Mouse (Mus musculus) heart, postnatal 0 days (tissue): ENCODE data around the gene Wnt3a. TPM values are rescaled to one million over a fixed set of nuclear protein-coding genes. Genes with fewer than 3 reads are reported as not detected.

ENCODE experiments used
- ATAC-seq: fragments of 200-750 bp; cut with Nextera tagmentation; 2 replicates; pipeline ENCODE4 v1.8.0; 2017; ENCODE audit warnings: low read depth, moderate number of reproducible peaks, moderate library complexity; ENCODE audit not compliant: insufficient read depth
- DNase-seq: peaks from one replicate; pipeline ENCODE4 v3.0.0-alpha.2; 2016; ENCODE audit warnings: low spot score
- H3K27ac ChIP-seq: fragments of 300-500 bp; sonication (generic); 2 replicates; pipeline ENCODE4 v1.5.1; 2014; ENCODE audit warnings: low read depth, mild to moderate bottlenecking
- H3K27me3 ChIP-seq: fragments of 300-500 bp; sonication (generic); 2 replicates; pipeline ENCODE4 v1.6.1; 2014; ENCODE audit warnings: low read length, mixed read lengths; ENCODE audit not compliant: control insufficient read depth, insufficient read depth
- H3K36me3 ChIP-seq: fragments of 300-500 bp; sonication (generic); replicated peaks from 2 replicates; pipeline ENCODE4 v1.6.1; 2014; ENCODE audit warnings: low read length, mixed read lengths; ENCODE audit not compliant: control insufficient read depth, insufficient read depth
- H3K4me1 ChIP-seq: fragments of 300-500 bp; sonication (generic); 2 replicates; pipeline ENCODE4 v1.6.1; 2014; ENCODE audit warnings: antibody characterized with exemption; ENCODE audit not compliant: control insufficient read depth, insufficient read depth
- H3K4me2 ChIP-seq: fragments of 300-500 bp; sonication (generic); 2 replicates; pipeline ENCODE4 v1.6.1; 2014; ENCODE audit warnings: low read depth, mild to moderate bottlenecking, low read length, moderate library complexity
- H3K4me3 ChIP-seq: fragments of 300-500 bp; sonication (generic); 2 replicates; pipeline ENCODE4 v1.5.1; 2014; ENCODE audit warnings: low read depth, low read length
- H3K9ac ChIP-seq: fragments of 300-500 bp; sonication (generic); replicated peaks from 2 replicates; pipeline ENCODE4 v1.6.1; 2014; ENCODE audit warnings: low read depth, low read length, mixed read lengths
- H3K9me3 ChIP-seq: fragments of 300-500 bp; sonication (generic); replicated peaks from 2 replicates; pipeline ENCODE4 v1.6.1; 2016; ENCODE audit warnings: low read length; ENCODE audit not compliant: control insufficient read depth
- CTCF ChIP-seq: IDR thresholded peaks from 2 replicates; pipeline ENCODE4 v1.5.1; 2016; ENCODE audit warnings: antibody characterized with exemption, control low read depth, low read depth
- EP300 ChIP-seq: IDR thresholded peaks from 2 replicates; pipeline ENCODE4 v1.6.1; 2016; ENCODE audit warnings: antibody characterized with exemption, low read depth
- WGBS: fragments of 180-500 bp; shearing (Covaris S2); extraction: QIAGEN DNeasy Blood & Tissue Kit; methylation state at CpG from one replicate; pipeline ENCODE4 v1.1.7; 2014; 5-methylcytosine and 5-hydroxymethylcytosine counted together
- polyA plus RNA-seq: library from polyadenylated mRNA; unstranded; fragments of >200 nt; fragmentation: Nextera tagmentation; extraction: Ambion mirVana; gene quantifications from 2 replicates; pipeline ENCODE4 v1.2.1, GENCODE M21; 2015
- total RNA-seq: library from RNA; depleted of rRNA; stranded (reverse); fragments of >200 nt; gene quantifications from 2 replicates; pipeline ENCODE4 v1.2.3, GENCODE M21; 2014; ENCODE audit warnings: low replicate concordance

The Wnt3a gene
- total and polyA plus RNA-seq, 2 experiments from 2014 or later: not detected

- no peak for ATAC-seq
Observed at GRCm38 (mm10) chr11:59284146-59284545, 6.4 kb downstream of the Wnt3a start.

GRCm38 (mm10) chr11:59282933-59283332, 7.6 kb downstream of the Wnt3a start:
- no peak overlapping the region for H3K9ac ChIP-seq

More at GRCm38 (mm10) chr11:59284146-59284545, 6.4 kb downstream of the Wnt3a start:
- TF ChIP-seq EP300 (no peak), CTCF (no peak)
- Histone ChIP-seq H3K4me2 (no peak overlapping the region), H3K36me3 (no peaks in the 10 kb centered on the region), H3K27me3 (peaks cover 84% of the 10 kb centered on the region), H3K9me3 (no peaks in the 10 kb centered on the region), H3K9ac (no peak overlapping the region), H3K27ac (no peak overlapping the region), H3K4me3 (no peak overlapping the region), H3K4me1 (0 out of 2 replicates have a peak, but pooled peaks cover 10% of the 10 kb centered on the region)
- DNase-seq: no peak
- WGBS: 11% methylated on average over 14 of the region's 14 CpGs

GRCm38 (mm10) chr11:59282111-59282510, 8.4 kb downstream of the Wnt3a start:
- H3K4me3 ChIP-seq: no peak overlapping the region
- H3K4me2 ChIP-seq: no peak overlapping the region
- 50% methylated on average over 5 of the region's 5 CpGs for WGBS
- 0 out of 2 replicates have a peak, but pooled peaks cover 10% of the 10 kb centered on the region for H3K4me1 ChIP-seq
- DNase-seq (no peak), ATAC-seq (no peak)
- H3K9me3 ChIP-seq: no peaks in the 10 kb centered on the region
- no peaks in the 10 kb centered on the region for H3K36me3 ChIP-seq
- TF ChIP-seq CTCF: no peak
- TF ChIP-seq EP300: no peak
- peaks cover 75% of the 10 kb centered on the region for H3K27me3 ChIP-seq
- H3K27ac ChIP-seq: no peak overlapping the region
- no peak overlapping the region for H3K9ac ChIP-seq

More at GRCm38 (mm10) chr11:59282933-59283332, 7.6 kb downstream of the Wnt3a start:
- H3K4me3 ChIP-seq: no peak overlapping the region
- peak overlapping the region; percentile 23; the same call in 1 of the 2 replicates for H3K4me2 ChIP-seq
- no peak for TF ChIP-seq EP300
- TF ChIP-seq CTCF: no peak
- no peaks in the 10 kb centered on the region for H3K36me3 ChIP-seq
- WGBS: 26% methylated on average over 10 of the region's 10 CpGs
- 0 out of 2 replicates have a peak, but pooled peaks cover 10% of the 10 kb centered on the region for H3K4me1 ChIP-seq
- peaks cover 78% of the 10 kb centered on the region for H3K27me3 ChIP-seq
- H3K27ac ChIP-seq: no peak overlapping the region
- ATAC-seq (peak; percentile 88), DNase-seq (peak; percentile 88)
- H3K9me3 ChIP-seq: no peaks in the 10 kb centered on the region

- Histone ChIP-seq H3K36me3 (no peaks in the 10 kb centered on the region), H3K4me1 (0 out of 2 replicates have a peak, but pooled peaks cover 7% of the 10 kb centered on the region), H3K27me3 (peaks cover 63% of the 10 kb centered on the region), H3K9me3 (no peaks in the 10 kb centered on the region), H3K4me3 (no peak overlapping the region), H3K9ac (no peak overlapping the region), H3K4me2 (no peak overlapping the region), H3K27ac (no peak overlapping the region)
- ATAC-seq: no peak
- DNase-seq: no peak
- TF ChIP-seq CTCF (no peak), EP300 (no peak)
- WGBS: 60% methylated on average over 4 of the region's 4 CpGs
Observed at GRCm38 (mm10) chr11:59278047-59278446, 12.5 kb downstream of the Wnt3a start.

GRCm38 (mm10) chr11:59276877-59277276, 13.7 kb downstream of the Wnt3a start:
- no peak for DNase-seq
- Histone ChIP-seq H3K9me3 (no peaks in the 10 kb centered on the region), H3K4me1 (no peaks in the 10 kb centered on the region), H3K9ac (no peak overlapping the region), H3K27ac (no peak overlapping the region), H3K4me2 (no peak overlapping the region), H3K4me3 (no peak overlapping the region), H3K27me3 (peaks cover 63% of the 10 kb centered on the region), H3K36me3 (no peaks in the 10 kb centered on the region)
- WGBS: 21% methylated on average over 2 of the region's 2 CpGs
- ATAC-seq: no peak
- TF ChIP-seq CTCF (no peak), EP300 (no peak)

- no peak overlapping the region for H3K27ac ChIP-seq
- no peak for ATAC-seq
- TF ChIP-seq CTCF (no peak), EP300 (no peak)
- DNase-seq: no peak
- 58% methylated on average over 3 of the region's 3 CpGs for WGBS
- H3K9ac ChIP-seq: no peak overlapping the region
- peaks cover 36% of the 10 kb centered on the region for H3K27me3 ChIP-seq
- 0 out of 2 replicates have a peak, but pooled peaks cover under 1% of the 10 kb centered on the region for H3K9me3 ChIP-seq
- H3K4me2 ChIP-seq: no peak overlapping the region
- no peaks in the 10 kb centered on the region for H3K36me3 ChIP-seq
- H3K4me3 ChIP-seq: no peak overlapping the region
- H3K4me1 ChIP-seq: no peaks in the 10 kb centered on the region
Observed at GRCm38 (mm10) chr11:59274184-59274583, 16.4 kb downstream of the Wnt3a start.
